Mouse (Mus musculus) cerebellum, adult 11-12 months (tissue): ENCODE results near the gene Txk.

ENCODE experiments used
- DNase-seq: peaks from one replicate; pipeline ENCODE4 v3.0.0; 2022

Txk gene

GRCm38 (mm10) chr5:72748659-72749265 is 3.8 kb downstream of the Txk start:
- DNase-seq, result no peak

GRCm38 (mm10) chr5:72747384-72747783 is 5.2 kb downstream of the Txk start:
- no peak for DNase-seq

GRCm38 (mm10) chr5:72746461-72746860 is 6.1 kb downstream of the Txk start:
- no peak for DNase-seq

- DNase-seq, result no peak
These were observed 9.5 kb downstream of the Txk start for GRCm38 (mm10) chr5:72743103-72743502.

- DNase-seq, result no peak
These were observed 15.7 kb downstream of the Txk start for GRCm38 (mm10) chr5:72736868-72737267.

- no peak for DNase-seq
These were observed 16.1 kb downstream of the Txk start for GRCm38 (mm10) chr5:72736437-72736836.

- DNase-seq, result no peak
These were observed 16.8 kb downstream of the Txk start for GRCm38 (mm10) chr5:72735763-72736162.

- DNase-seq, result no peak
These were observed 19.7 kb downstream of the Txk start for GRCm38 (mm10) chr5:72732885-72733284.

GRCm38 (mm10) chr5:72725404-72725803 is 27.2 kb downstream of the Txk start:
- DNase-seq, result no peak

- DNase-seq, result no peak
These were observed 29.1 kb downstream of the Txk start for GRCm38 (mm10) chr5:72723429-72723828.

- no peak for DNase-seq
These were observed 32.0 kb downstream of the Txk start for GRCm38 (mm10) chr5:72720587-72720986.

GRCm38 (mm10) chr5:72710572-72711278 is 41.9 kb downstream of the Txk start:
- no peak for DNase-seq

- no peak for DNase-seq
These were observed 42.6 kb downstream of the Txk start for GRCm38 (mm10) chr5:72709976-72710375.

GRCm38 (mm10) chr5:72709451-72709850 is 43.1 kb downstream of the Txk start:
- no peak for DNase-seq

- no peak for DNase-seq
These were observed 45.9 kb downstream of the Txk start for GRCm38 (mm10) chr5:72706722-72707121.

GRCm38 (mm10) chr5:72706095-72706494 is 46.5 kb downstream of the Txk start:
- DNase-seq, result no peak

- DNase-seq, result no peak
These were observed 50.4 kb downstream of the Txk start for GRCm38 (mm10) chr5:72702202-72702601.

- no peak for DNase-seq
These were observed 53.1 kb downstream of the Txk start for GRCm38 (mm10) chr5:72699500-72699818.

- no peak for DNase-seq
These were observed 53.6 kb downstream of the Txk start for GRCm38 (mm10) chr5:72698818-72699499.

- no peak for DNase-seq
These were observed 54.2 kb downstream of the Txk start for GRCm38 (mm10) chr5:72698343-72698742.

GRCm38 (mm10) chr5:72696491-72696890 is 56.1 kb downstream of the Txk start:
- DNase-seq, result no peak

- DNase-seq, result no peak
These were observed 57.9 kb downstream of the Txk start for GRCm38 (mm10) chr5:72694684-72695083.

- no peak for DNase-seq
These were observed 62.1 kb downstream of the Txk start for GRCm38 (mm10) chr5:72690516-72690915.

- no peak for DNase-seq
These were observed 63.0 kb downstream of the Txk start for GRCm38 (mm10) chr5:72689556-72689955.
